Mouse (Mus musculus): Measurements from ENCODE around the gene Adamtsl2.

Gene Adamtsl2

GRCm38 (mm10) chr2:27079152-27079584 is at the start of gene Adamtsl2:
Gene Adamtsl2 (plus strand): TSS chr2:27079379.
- peak; percentile 77 for DNase-seq (ENCODE audit: low spot score)

GRCm38 (mm10) chr2:27032361-27032760 is 46.8 kb upstream of the Adamtsl2 start:
- DNase-seq (ENCODE audit: low spot score), result no peak

GRCm38 (mm10) chr2:27036003-27036402 is 43.2 kb upstream of the Adamtsl2 start:
- no peak for DNase-seq (ENCODE audit: low spot score)

GRCm38 (mm10) chr2:27037008-27037407 is 42.2 kb upstream of the Adamtsl2 start:
- no peak for DNase-seq (ENCODE audit: low spot score)

- peak; percentile 89 for DNase-seq (ENCODE audit: low spot score)
Measured at GRCm38 (mm10) chr2:27038596-27038995, 40.6 kb upstream of the Adamtsl2 start.

- DNase-seq (ENCODE audit: low spot score), result peak; percentile 49
Measured at GRCm38 (mm10) chr2:27039286-27039685, 39.9 kb upstream of the Adamtsl2 start.

GRCm38 (mm10) chr2:27042131-27042844 is 36.9 kb upstream of the Adamtsl2 start:
- no peak for DNase-seq (ENCODE audit: low spot score)

- DNase-seq (ENCODE audit: low spot score), result peak; percentile 86
Measured at GRCm38 (mm10) chr2:27043461-27043860, 35.7 kb upstream of the Adamtsl2 start.

- no peak for DNase-seq (ENCODE audit: low spot score)
Measured at GRCm38 (mm10) chr2:27044166-27044565, 35.0 kb upstream of the Adamtsl2 start.

GRCm38 (mm10) chr2:27044641-27045040 is 34.5 kb upstream of the Adamtsl2 start:
- no peak for DNase-seq (ENCODE audit: low spot score)

- DNase-seq (ENCODE audit: low spot score), result no peak
Measured at GRCm38 (mm10) chr2:27045979-27046770, 33.0 kb upstream of the Adamtsl2 start.

- peak; percentile 23 for DNase-seq (ENCODE audit: low spot score)
Measured at GRCm38 (mm10) chr2:27049408-27049807, 29.8 kb upstream of the Adamtsl2 start.

GRCm38 (mm10) chr2:27058251-27058650 is 20.9 kb upstream of the Adamtsl2 start:
- DNase-seq (ENCODE audit: low spot score), result no peak

GRCm38 (mm10) chr2:27058751-27059150 is 20.4 kb upstream of the Adamtsl2 start:
- DNase-seq (ENCODE audit: low spot score), result no peak

- DNase-seq (ENCODE audit: low spot score), result no peak
Measured at GRCm38 (mm10) chr2:27059187-27059586, 20.0 kb upstream of the Adamtsl2 start.

GRCm38 (mm10) chr2:27067124-27067523 is 12.1 kb upstream of the Adamtsl2 start:
- no peak for DNase-seq (ENCODE audit: low spot score)

GRCm38 (mm10) chr2:27067996-27068395 is 11.2 kb upstream of the Adamtsl2 start:
- no peak for DNase-seq (ENCODE audit: low spot score)

- DNase-seq (ENCODE audit: low spot score), result peak; percentile 44
Measured at GRCm38 (mm10) chr2:27069646-27070045, 9.5 kb upstream of the Adamtsl2 start.

- DNase-seq (ENCODE audit: low spot score), result no peak
Measured at GRCm38 (mm10) chr2:27070247-27070813, 8.8 kb upstream of the Adamtsl2 start.

- DNase-seq (ENCODE audit: low spot score), result no peak
Measured at GRCm38 (mm10) chr2:27071137-27071536, 8.0 kb upstream of the Adamtsl2 start.

- no peak for DNase-seq (ENCODE audit: low spot score)
Measured at GRCm38 (mm10) chr2:27071978-27072377, 7.2 kb upstream of the Adamtsl2 start, which contains the start of gene Mymk. Gene Mymk (minus strand): TSS chr2:27072179.

GRCm38 (mm10) chr2:27073407-27073806 is 5.8 kb upstream of the Adamtsl2 start:
- DNase-seq (ENCODE audit: low spot score), result no peak

GRCm38 (mm10) chr2:27074804-27075203 is 4.4 kb upstream of the Adamtsl2 start:
- DNase-seq (ENCODE audit: low spot score), result no peak
